Mouse (Mus musculus) heart, adult 2 months (tissue): ENCODE data around the gene Olfr465-ps1.

Experiments used
- CTCF ChIP-seq: fragments of 200-600 bp; IDR thresholded peaks from 2 replicates; pipeline ENCODE4 v1.8.1; 2022; ENCODE audit warnings: antibody characterized with exemption, mild to moderate bottlenecking, moderate library complexity
- EP300 ChIP-seq: fragments of 200-500 bp; IDR thresholded peaks from 2 replicates; pipeline ENCODE4 v1.6.1; 2011; ENCODE audit warnings: low read depth, low read length, control low read depth; ENCODE audit not compliant: insufficient read depth

GRCm38 (mm10) chr13:65112459-65113110 is 25.3 kb upstream of the Olfr465-ps1 start, which contains the start of gene Mfsd14b:
- no peak for TF ChIP-seq CTCF
- no peak for TF ChIP-seq EP300
